Mouse (Mus musculus): Measurements from ENCODE around the gene Slc7a5. TPM values are rescaled to one million over a fixed set of nuclear protein-coding genes. Genes with fewer than 3 reads are reported as not detected.

Slc7a5 gene
- total and polyA plus RNA-seq, 3 experiments = 110 to 291 (median 207) TPM

DNA sequence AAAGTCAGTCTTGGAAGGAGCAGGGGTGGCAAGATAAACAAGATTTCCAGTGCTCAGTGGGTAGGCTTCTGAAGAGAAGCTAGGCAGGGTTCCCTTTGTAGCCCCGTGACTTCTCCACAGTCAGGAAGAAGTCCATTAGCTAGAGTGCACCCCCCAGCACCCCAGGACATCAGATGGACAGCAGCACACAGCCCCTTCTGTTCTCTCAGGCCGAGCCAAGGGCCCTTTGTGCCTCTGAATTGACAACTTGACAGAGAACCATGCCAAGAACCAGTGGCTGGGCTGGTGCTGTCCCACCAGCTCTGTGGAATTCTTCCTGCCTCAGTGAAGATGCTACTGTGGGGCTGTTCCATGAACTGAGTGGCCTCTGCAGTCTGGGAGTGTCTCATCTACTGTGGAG is 49.7 kb downstream of the Slc7a5 start:
- Histone ChIP-seq H3K9ac (ENCODE audit: insufficient read depth, low read depth) (peak overlapping the region; percentile 14; the same call in 1 of the 2 replicates), H3K79me2 (replicated peaks; ENCODE audit: control insufficient read depth, extremely low read depth, insufficient read depth, poor library complexity, severe bottlenecking) (no peaks in the 10 kb centered on the region), H3K27ac (ENCODE audit: insufficient read depth, low read depth) (peak overlapping the region; percentile 82), H3K4me3 (replicated peaks in 1 of 3; ENCODE audit: low read depth in 2 of 3, low read length in 2 of 3, poor library complexity in 1 of 3) (no peak overlapping the region), H3K36me3 (replicated peaks in 1 of 2; ENCODE audit: control insufficient read depth in 1 of 2, insufficient read depth in 1 of 2, low read length in 1 of 2) (peaks cover 0 to 21% of the 10 kb centered on the region in 2 experiments), H3K4me1 (ENCODE audit: control insufficient read depth in 1 of 2, insufficient read depth in 2 of 2) (peaks cover 44 to 78% of the 10 kb centered on the region in 2 experiments), H3K9me3 (replicated peaks; ENCODE audit: low read length) (peaks cover 17% of the 10 kb centered on the region), H3K4me2 (ENCODE audit: insufficient read depth, low read depth, poor library complexity, severe bottlenecking) (peak overlapping the region; percentile 14), H3K27me3 (replicated peaks) (no peaks in the 10 kb centered on the region)
- dilution Hi-C loops (cut with MboI; ENCODE audit: extremely low pct_ligation_motif_present, extremely low pct_unique_long_range_greater_than_20kb, low sequenced_read_pairs) (no loop called here), in situ Hi-C loops (cut with MboI; ENCODE audit: low pct_ligation_motif_present, low pct_unique_long_range_greater_than_20kb, low sequenced_read_pairs) (loop anchor here (10.0 kb wide), 1 partner anchor 407 kb away; no protein-coding TSS in a partner anchor)
- DNase-seq (ENCODE audit: extremely low read depth) = no peak
- TF ChIP-seq MAFK (IDR thresholded peaks at IDR 0.05; ENCODE audit: insufficient replicate concordance, low read length) = no peak
- 0 out of 2 replicates have a peak, but pooled peaks have one; percentile 1 for TF ChIP-seq NELFE (IDR thresholded peaks at IDR 0.05; ENCODE audit: low read depth, low read length)
- no peak for TF ChIP-seq ZKSCAN1 (IDR thresholded peaks at IDR 0.05; ENCODE audit: borderline replicate concordance, low read depth, low read length)
- TF ChIP-seq ZC3H11A (IDR thresholded peaks at IDR 0.05; ENCODE audit: low read depth, low read length) = no peak
- TF ChIP-seq ETS1 (conservative IDR thresholded peaks at IDR 0.05; ENCODE audit: low read depth, low read length) = no peak
- TF ChIP-seq SMC3 (IDR thresholded peaks at IDR 0.05; ENCODE audit: low read depth, low read length) = no peak
- TF ChIP-seq CHD1 (IDR thresholded peaks at IDR 0.05; ENCODE audit: low read depth, low read length) = no peak

GRCm38 (mm10) chr8:121857331-121857730 is 50.2 kb downstream of the Slc7a5 start:
- dilution Hi-C loops (cut with MboI; ENCODE audit: extremely low pct_ligation_motif_present, extremely low pct_unique_long_range_greater_than_20kb, low sequenced_read_pairs) = no loop called here
- peak overlapping the region; percentile 32; the same call in 1 of the 2 replicates for H3K4me2 ChIP-seq (ENCODE audit: insufficient read depth, low read depth, poor library complexity, severe bottlenecking)
- no peak overlapping the region for H3K4me3 ChIP-seq (replicated peaks in 1 of 3; ENCODE audit: low read depth in 2 of 3, low read length in 2 of 3, poor library complexity in 1 of 3)
- peak overlapping the region; percentile 89 for H3K27ac ChIP-seq (ENCODE audit: insufficient read depth, low read depth)
- H3K27me3 ChIP-seq (replicated peaks) = no peaks in the 10 kb centered on the region
- peaks cover 43 to 78% of the 10 kb centered on the region in 2 experiments for H3K4me1 ChIP-seq (ENCODE audit: control insufficient read depth in 1 of 2, insufficient read depth in 2 of 2)
- H3K9ac ChIP-seq (ENCODE audit: insufficient read depth, low read depth) = peak overlapping the region; percentile 27
- DNase-seq (ENCODE audit: extremely low read depth) = peak; percentile 91
- in situ Hi-C loops (cut with MboI; ENCODE audit: low pct_ligation_motif_present, low pct_unique_long_range_greater_than_20kb, low sequenced_read_pairs) = loop anchor here (10.0 kb wide), 1 partner anchor 407 kb away; no protein-coding TSS in a partner anchor
- H3K36me3 ChIP-seq (replicated peaks in 1 of 2; ENCODE audit: control insufficient read depth in 1 of 2, insufficient read depth in 1 of 2, low read length in 1 of 2) = peaks cover 0 to 21% of the 10 kb centered on the region in 2 experiments
- no peaks in the 10 kb centered on the region for H3K79me2 ChIP-seq (replicated peaks; ENCODE audit: control insufficient read depth, extremely low read depth, insufficient read depth, poor library complexity, severe bottlenecking)
- peaks cover 17% of the 10 kb centered on the region for H3K9me3 ChIP-seq (replicated peaks; ENCODE audit: low read length)
- TF ChIP-seq NELFE (IDR thresholded peaks at IDR 0.05; ENCODE audit: low read depth, low read length) (peak; percentile 38; the same call in 1 of the 2 replicates), BHLHE40 (IDR thresholded peaks at IDR 0.05; ENCODE audit: low read depth, low read length) (peak; percentile 74), ELF1 (IDR thresholded peaks at IDR 0.05; ENCODE audit: low read depth, low read length) (peak; percentile 52; the same call in 1 of the 2 replicates), POLR2AphosphoS2 (IDR thresholded peaks at IDR 0.05; ENCODE audit: low read depth, low read length) (no peak), TCF12 (IDR thresholded peaks at IDR 0.05; ENCODE audit: low read depth, low read length) (peak; percentile 59; the same call in 1 of the 2 replicates), MAX (IDR thresholded peaks at IDR 0.05; ENCODE audit: low read length) (peak; percentile 72), PAX5 (IDR thresholded peaks at IDR 0.05; ENCODE audit: low read length) (no peak), MXI1 (IDR thresholded peaks at IDR 0.05; ENCODE audit: low read depth, low read length) (peak; percentile 70; the same call in 1 of the 2 replicates), CTCF (conservative IDR thresholded peaks at IDR 0.05 in 1 of 2, IDR thresholded peaks at IDR 0.05 in 1 of 2; ENCODE audit: low read depth in 2 of 2, low read length in 2 of 2) (no peak), ZMIZ1 (IDR thresholded peaks at IDR 0.05; ENCODE audit: low read depth, low read length) (0 out of 2 replicates have a peak, but pooled peaks have one; percentile 32), ZC3H11A (IDR thresholded peaks at IDR 0.05; ENCODE audit: low read depth, low read length) (no peak), E2F4 (IDR thresholded peaks at IDR 0.05; ENCODE audit: insufficient replicate concordance, low read depth, low read length) (no peak), CHD1 (IDR thresholded peaks at IDR 0.05; ENCODE audit: low read depth, low read length) (no peak; the same call in 1 of the 2 replicates), KAT2A (IDR thresholded peaks at IDR 0.05; ENCODE audit: insufficient replicate concordance, low read length) (no peak), MYC (IDR thresholded peaks at IDR 0.05; ENCODE audit: low read depth, low read length) (no peak), IRF4 (IDR thresholded peaks at IDR 0.05; ENCODE audit: low read depth, low read length) (peak; percentile 98), GABPA (IDR thresholded peaks at IDR 0.05; ENCODE audit: insufficient replicate concordance, low read depth, low read length) (no peak), SMC3 (IDR thresholded peaks at IDR 0.05; ENCODE audit: low read depth, low read length) (no peak), USF1 (IDR thresholded peaks at IDR 0.05; ENCODE audit: low read depth, low read length) (no peak), POLR2A (IDR thresholded peaks at IDR 0.05; ENCODE audit: low read depth, low read length) (no peak; the same call in 1 of the 2 replicates), USF2 (conservative IDR thresholded peaks at IDR 0.05; ENCODE audit: low read depth, low read length) (no peak), NRF1 (IDR thresholded peaks at IDR 0.05; ENCODE audit: low read depth, low read length) (0 out of 2 replicates have a peak, but pooled peaks have one; percentile 4), UBTF (IDR thresholded peaks at IDR 0.05; ENCODE audit: low read depth, low read length) (no peak), RAD21 (IDR thresholded peaks at IDR 0.05; ENCODE audit: low read depth, low read length) (no peak; the same call in 1 of the 2 replicates), SIN3A (IDR thresholded peaks at IDR 0.05; ENCODE audit: low read length) (peak; percentile 75), TBP (conservative IDR thresholded peaks at IDR 0.05; ENCODE audit: low read depth, low read length) (peak; percentile 72), ZNF384 (IDR thresholded peaks at IDR 0.05; ENCODE audit: low read depth, low read length) (no peak), ZKSCAN1 (IDR thresholded peaks at IDR 0.05; ENCODE audit: borderline replicate concordance, low read depth, low read length) (no peak), JUN (IDR thresholded peaks at IDR 0.05; ENCODE audit: insufficient read depth, low read depth, low read length) (peak; percentile 75), MAFK (IDR thresholded peaks at IDR 0.05; ENCODE audit: insufficient replicate concordance, low read length) (0 out of 2 replicates have a peak, but pooled peaks have one; percentile 45)

Measured in CH12.LX (cell line).